Mouse (Mus musculus) hindbrain, embryonic 15.5 days (tissue): ENCODE results near the gene Dhrs7. TPM values are rescaled to one million over a fixed set of nuclear protein-coding genes. Genes with fewer than 3 reads are reported as not detected.

ENCODE experiments used
- ATAC-seq: fragments of 200-750 bp; cut with Nextera tagmentation; 2 replicates; pipeline ENCODE4 v1.8.0; 2017; ENCODE audit warnings: low read depth, moderate number of reproducible peaks, moderate TSS enrichment; ENCODE audit not compliant: low FRiP score
- H3K27ac ChIP-seq: fragments of 300-500 bp; sonication (generic); replicated peaks from 2 replicates; pipeline ENCODE4 v1.5.1; 2015; ENCODE audit warnings: mild to moderate bottlenecking, inconsistent platforms
- H3K27me3 ChIP-seq: fragments of 300-500 bp; sonication (generic); 2 replicates; pipeline ENCODE4 v1.6.1; 2015; ENCODE audit warnings: control low read depth, inconsistent platforms
- H3K36me3 ChIP-seq: fragments of 300-500 bp; sonication (generic); 2 replicates; pipeline ENCODE4 v1.6.1; 2015; ENCODE audit warnings: control low read depth, inconsistent platforms
- H3K4me1 ChIP-seq: fragments of 300-500 bp; sonication (generic); replicated peaks from 2 replicates; pipeline ENCODE4 v1.6.1; 2015; ENCODE audit warnings: control low read depth, inconsistent platforms
- H3K4me2 ChIP-seq: fragments of 300-500 bp; sonication (generic); 2 replicates; pipeline ENCODE4 v1.6.1; 2015; ENCODE audit warnings: moderate library complexity, mild to moderate bottlenecking, inconsistent platforms
- H3K4me3 ChIP-seq: fragments of 300-500 bp; sonication (generic); 2 replicates; pipeline ENCODE4 v1.5.1; 2015; ENCODE audit warnings: mild to moderate bottlenecking, inconsistent platforms
- H3K9ac ChIP-seq: fragments of 300-500 bp; sonication (generic); 2 replicates; pipeline ENCODE4 v1.6.1; 2015; ENCODE audit warnings: inconsistent platforms
- H3K9me3 ChIP-seq: fragments of 300-500 bp; sonication (generic); 2 replicates; pipeline ENCODE4 v1.6.1; 2016; ENCODE audit warnings: control low read depth, inconsistent platforms
- WGBS: fragments of 180-500 bp; shearing (Covaris S2); methylation state at CpG from one replicate; pipeline ENCODE4 v1.1.7; 2015; 5-methylcytosine and 5-hydroxymethylcytosine counted together
- polyA plus RNA-seq: library from polyadenylated mRNA; unstranded; fragments of >200 nt; fragmentation: Nextera tagmentation; extraction: Ambion mirVana; gene quantifications from 2 replicates; pipeline ENCODE4 v1.2.1, GENCODE M21; 2015

The Dhrs7 gene
- polyA plus RNA-seq, 1 experiment from 2014 or later = 15.3 TPM

- Histone ChIP-seq H3K27me3 (no peaks in the 10 kb centered on the region), H3K4me1 (no peaks in the 10 kb centered on the region), H3K9ac (no peak overlapping the region), H3K36me3 (no peaks in the 10 kb centered on the region), H3K4me2 (no peak overlapping the region), H3K9me3 (no peaks in the 10 kb centered on the region), H3K4me3 (no peak overlapping the region), H3K27ac (no peak overlapping the region)
- WGBS = 92% methylated on average over 1 of the region's 1 CpGs
- no peak for ATAC-seq
Measured at GRCm38 (mm10) chr12:72681919-72682318, 17.2 kb upstream of the Dhrs7 start.

- no peak for ATAC-seq
- no peak overlapping the region for H3K27ac ChIP-seq
- no peaks in the 10 kb centered on the region for H3K27me3 ChIP-seq
- H3K4me3 ChIP-seq = no peak overlapping the region
- H3K4me1 ChIP-seq = no peaks in the 10 kb centered on the region
- no peak overlapping the region for H3K9ac ChIP-seq
- H3K36me3 ChIP-seq = no peaks in the 10 kb centered on the region
- H3K9me3 ChIP-seq = no peaks in the 10 kb centered on the region
- H3K4me2 ChIP-seq = no peak overlapping the region
- WGBS = 82% methylated on average over 3 of the region's 3 CpGs
Measured at GRCm38 (mm10) chr12:72679635-72680034, 14.9 kb upstream of the Dhrs7 start.

GRCm38 (mm10) chr12:72674820-72675219 lies 10.1 kb upstream of the Dhrs7 start:
- Histone ChIP-seq H3K4me2 (no peak overlapping the region), H3K27ac (no peak overlapping the region), H3K9ac (no peak overlapping the region), H3K4me3 (no peak overlapping the region), H3K27me3 (no peaks in the 10 kb centered on the region), H3K9me3 (no peaks in the 10 kb centered on the region), H3K4me1 (no peaks in the 10 kb centered on the region), H3K36me3 (no peaks in the 10 kb centered on the region)
- WGBS = 55% methylated on average over 2 of the region's 2 CpGs
- no peak for ATAC-seq

- ATAC-seq = no peak
- H3K9ac ChIP-seq = no peak overlapping the region
- no peaks in the 10 kb centered on the region for H3K4me1 ChIP-seq
- no peaks in the 10 kb centered on the region for H3K27me3 ChIP-seq
- no peak overlapping the region for H3K4me3 ChIP-seq
- H3K9me3 ChIP-seq = no peaks in the 10 kb centered on the region
- H3K27ac ChIP-seq = no peak overlapping the region
- no peak overlapping the region for H3K4me2 ChIP-seq
- 83% methylated on average over 7 of the region's 7 CpGs for WGBS
- H3K36me3 ChIP-seq = no peaks in the 10 kb centered on the region
Measured at GRCm38 (mm10) chr12:72674079-72674797, 9.5 kb upstream of the Dhrs7 start.

- no peaks in the 10 kb centered on the region for H3K4me1 ChIP-seq
- ATAC-seq = no peak
- H3K9me3 ChIP-seq = no peaks in the 10 kb centered on the region
- no peak overlapping the region for H3K27ac ChIP-seq
- H3K36me3 ChIP-seq = no peaks in the 10 kb centered on the region
- 96% methylated on average over 6 of the region's 6 CpGs for WGBS
- H3K4me3 ChIP-seq = no peak overlapping the region
- H3K27me3 ChIP-seq = no peaks in the 10 kb centered on the region
- no peak overlapping the region for H3K4me2 ChIP-seq
- no peak overlapping the region for H3K9ac ChIP-seq
Measured at GRCm38 (mm10) chr12:72671516-72672135, 6.9 kb upstream of the Dhrs7 start.

GRCm38 (mm10) chr12:72670921-72671320 lies 6.2 kb upstream of the Dhrs7 start:
- ATAC-seq = no peak
- Histone ChIP-seq H3K27me3 (no peaks in the 10 kb centered on the region), H3K9me3 (no peaks in the 10 kb centered on the region), H3K9ac (no peak overlapping the region), H3K4me2 (no peak overlapping the region), H3K4me1 (no peaks in the 10 kb centered on the region), H3K4me3 (no peak overlapping the region), H3K36me3 (no peaks in the 10 kb centered on the region), H3K27ac (no peak overlapping the region)
- WGBS = 95% methylated on average over 8 of the region's 8 CpGs

GRCm38 (mm10) chr12:72667868-72668469 lies 3.3 kb upstream of the Dhrs7 start:
- 59% methylated on average over 10 of the region's 10 CpGs for WGBS
- Histone ChIP-seq H3K9me3 (no peaks in the 10 kb centered on the region), H3K4me2 (no peak overlapping the region), H3K27me3 (no peaks in the 10 kb centered on the region), H3K36me3 (no peaks in the 10 kb centered on the region), H3K4me1 (peaks cover 12% of the 10 kb centered on the region), H3K4me3 (no peak overlapping the region), H3K27ac (no peak overlapping the region), H3K9ac (no peak overlapping the region)
- no peak for ATAC-seq

GRCm38 (mm10) chr12:72666015-72666414 lies 1.3 kb upstream of the Dhrs7 start:
- ATAC-seq = no peak

GRCm38 (mm10) chr12:72664020-72664734 lies 532 bp downstream of the Dhrs7 start:
- ATAC-seq = peak; percentile 79
- WGBS = 4% methylated on average over 28 of the region's 28 CpGs
- Histone ChIP-seq H3K4me1 (peaks cover 12% of the 10 kb centered on the region), H3K4me3 (peak overlapping the region; percentile 64), H3K36me3 (no peaks in the 10 kb centered on the region), H3K27me3 (no peaks in the 10 kb centered on the region), H3K9me3 (no peaks in the 10 kb centered on the region), H3K9ac (peak overlapping the region; percentile 65), H3K4me2 (peak overlapping the region; percentile 92), H3K27ac (peak overlapping the region; percentile 36)

More at GRCm38 (mm10) chr12:72666015-72666414, 1.3 kb upstream of the Dhrs7 start:
- no peak overlapping the region for H3K4me2 ChIP-seq
- 86% methylated on average over 5 of the region's 5 CpGs for WGBS
- no peak overlapping the region for H3K27ac ChIP-seq
- no peaks in the 10 kb centered on the region for H3K9me3 ChIP-seq
- H3K36me3 ChIP-seq = no peaks in the 10 kb centered on the region
- H3K9ac ChIP-seq = no peak overlapping the region
- no peak overlapping the region for H3K4me3 ChIP-seq
- H3K27me3 ChIP-seq = no peaks in the 10 kb centered on the region
- peaks cover 12% of the 10 kb centered on the region for H3K4me1 ChIP-seq

- no peak for ATAC-seq
- WGBS = 93% methylated on average over 16 of the region's 16 CpGs
- no peak overlapping the region for H3K9ac ChIP-seq
- H3K27me3 ChIP-seq = no peaks in the 10 kb centered on the region
- no peak overlapping the region for H3K4me3 ChIP-seq
- H3K27ac ChIP-seq = no peak overlapping the region
- no peaks in the 10 kb centered on the region for H3K9me3 ChIP-seq
- no peaks in the 10 kb centered on the region for H3K4me1 ChIP-seq
- no peak overlapping the region for H3K4me2 ChIP-seq
- H3K36me3 ChIP-seq = no peaks in the 10 kb centered on the region
Measured at GRCm38 (mm10) chr12:72655775-72656174, 8.9 kb downstream of the Dhrs7 start.

GRCm38 (mm10) chr12:72654698-72655097 lies 10.0 kb downstream of the Dhrs7 start:
- Histone ChIP-seq H3K36me3 (no peaks in the 10 kb centered on the region), H3K4me1 (no peaks in the 10 kb centered on the region), H3K9me3 (no peaks in the 10 kb centered on the region), H3K4me2 (no peak overlapping the region), H3K4me3 (no peak overlapping the region), H3K9ac (no peak overlapping the region), H3K27me3 (no peaks in the 10 kb centered on the region), H3K27ac (no peak overlapping the region)
- 6% methylated on average over 4 of the region's 4 CpGs for WGBS
- no peak for ATAC-seq
